Mouse (Mus musculus): ENCODE data around the gene 5730522E02Rik. TPM values are rescaled to one million over a fixed set of nuclear protein-coding genes. Genes with fewer than 3 reads are reported as not detected.

5730522E02Rik gene
- total and polyA plus RNA-seq, 3 experiments: not detected

DNA sequence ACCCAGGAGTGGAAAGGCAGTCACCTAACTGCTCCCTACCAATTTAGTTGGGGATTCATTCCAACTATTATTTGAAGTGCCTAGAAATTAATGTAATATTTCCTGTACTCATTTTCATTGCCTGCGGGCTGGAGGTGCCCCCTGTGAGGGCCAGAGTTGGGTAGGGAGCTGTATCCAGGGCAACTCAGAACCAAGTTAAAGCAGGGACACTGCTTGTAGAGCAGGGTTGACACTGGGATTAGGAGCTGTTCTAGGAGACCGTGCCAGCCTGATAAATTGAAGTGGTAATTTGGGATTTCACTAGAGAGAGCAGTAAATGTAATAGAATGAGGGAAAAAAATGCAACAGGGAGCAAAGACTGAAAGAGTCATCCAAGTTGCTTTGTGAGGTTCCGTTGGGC, 51.5 kb downstream of the 5730522E02Rik start:
- Histone ChIP-seq H3K36me3 (ENCODE audit: control insufficient read depth in 1 of 2, insufficient read depth in 2 of 2, low read length in 2 of 2) (no peaks in the 10 kb centered on the region), H3K9me3 (replicated peaks; ENCODE audit: insufficient read depth, low read length) (no peaks in the 10 kb centered on the region), H3K9ac (ENCODE audit: control insufficient read depth, low read depth, low read length, poor library complexity, severe bottlenecking) (no peak overlapping the region), H3K27me3 (ENCODE audit: control insufficient read depth in 1 of 2, insufficient read depth in 2 of 2, low read length in 2 of 2) (peaks cover 3 to 11% of the 10 kb centered on the region in 2 experiments; a peak in 3 of 4 replicates), H3K4me3 (ENCODE audit: control insufficient read depth in 1 of 2, insufficient read depth in 1 of 2, low read depth in 2 of 2, low read length in 2 of 2) (no peak overlapping the region), H3K4me1 (ENCODE audit: control insufficient read depth in 1 of 2, insufficient read depth in 2 of 2, low read length in 2 of 2) (no peaks in the 10 kb centered on the region), H3K27ac (ENCODE audit: control insufficient read depth, low read depth, low read length) (no peak overlapping the region), H3K79me2 (ENCODE audit: control insufficient read depth, insufficient read depth, low read length, poor library complexity) (no peaks in the 10 kb centered on the region)
- no peak for TF ChIP-seq ZNF384 (IDR thresholded peaks at IDR 0.05; ENCODE audit: low read depth, low read length)
- no peak for TF ChIP-seq E2F4 (IDR thresholded peaks at IDR 0.05; ENCODE audit: borderline replicate concordance, low read depth, low read length)
- TF ChIP-seq EP300 (IDR thresholded peaks at IDR 0.05; ENCODE audit: low read depth in 1 of 2, low read length in 2 of 2): no peak
- no peak for TF ChIP-seq ZC3H11A (IDR thresholded peaks at IDR 0.05; ENCODE audit: low read depth, low read length)
- TF ChIP-seq NRF1 (IDR thresholded peaks at IDR 0.05; ENCODE audit: insufficient read depth, low read depth, low read length, poor library complexity, severe bottlenecking): no peak
- TF ChIP-seq MAFK (IDR thresholded peaks at IDR 0.05; ENCODE audit: borderline replicate concordance, low read depth, low read length): no peak
- no peak for TF ChIP-seq MYC (IDR thresholded peaks at IDR 0.05; ENCODE audit: low read depth, low read length)
- no peak for TF ChIP-seq MAZ (IDR thresholded peaks at IDR 0.05; ENCODE audit: low read depth, low read length)
- no peak for TF ChIP-seq ZKSCAN1 (IDR thresholded peaks at IDR 0.05; ENCODE audit: low read depth, low read length)
- TF ChIP-seq KAT2A (conservative IDR thresholded peaks at IDR 0.05; ENCODE audit: low read depth, low read length): no peak
- TF ChIP-seq MYB (IDR thresholded peaks at IDR 0.05; ENCODE audit: low read depth, low read length): no peak
- no peak for TF ChIP-seq CHD2 (IDR thresholded peaks at IDR 0.05; ENCODE audit: low read length)
- TF ChIP-seq MXI1 (IDR thresholded peaks at IDR 0.05; ENCODE audit: low read depth, low read length): no peak
- TF ChIP-seq GATA1 (IDR thresholded peaks at IDR 0.05; ENCODE audit: low read depth, low read length): no peak
- TF ChIP-seq TCF12 (IDR thresholded peaks at IDR 0.05; ENCODE audit: low read depth, low read length): no peak
- no peak for TF ChIP-seq SMC3 (IDR thresholded peaks at IDR 0.05; ENCODE audit: low read depth, low read length)
- DNase-seq (ENCODE audit: low read depth, low spot score): no peak

- Histone ChIP-seq H3K4me3 (ENCODE audit: control insufficient read depth in 1 of 2, insufficient read depth in 1 of 2, low read depth in 2 of 2, low read length in 2 of 2) (no peak overlapping the region), H3K27ac (ENCODE audit: control insufficient read depth, low read depth, low read length) (no peak overlapping the region), H3K9me3 (replicated peaks; ENCODE audit: insufficient read depth, low read length) (no peaks in the 10 kb centered on the region), H3K27me3 (ENCODE audit: control insufficient read depth in 1 of 2, insufficient read depth in 2 of 2, low read length in 2 of 2) (no peaks in the 10 kb centered on the region), H3K36me3 (ENCODE audit: control insufficient read depth in 1 of 2, insufficient read depth in 2 of 2, low read length in 2 of 2) (no peaks in the 10 kb centered on the region), H3K9ac (ENCODE audit: control insufficient read depth, low read depth, low read length, poor library complexity, severe bottlenecking) (no peak overlapping the region), H3K79me2 (ENCODE audit: control insufficient read depth, insufficient read depth, low read length, poor library complexity) (no peaks in the 10 kb centered on the region), H3K4me1 (ENCODE audit: control insufficient read depth in 1 of 2, insufficient read depth in 2 of 2, low read length in 2 of 2) (no peaks in the 10 kb centered on the region)
- no peak for DNase-seq (ENCODE audit: low read depth, low spot score)
- no peak for TF ChIP-seq MXI1 (IDR thresholded peaks at IDR 0.05; ENCODE audit: low read depth, low read length)
- no peak for TF ChIP-seq NRF1 (IDR thresholded peaks at IDR 0.05; ENCODE audit: insufficient read depth, low read depth, low read length, poor library complexity, severe bottlenecking)
- TF ChIP-seq POLR2AphosphoS5 (IDR thresholded peaks at IDR 0.05; ENCODE audit: borderline replicate concordance, low read depth, low read length): no peak
- no peak for TF ChIP-seq GATA1 (IDR thresholded peaks at IDR 0.05; ENCODE audit: low read depth, low read length)
- no peak for TF ChIP-seq MAZ (IDR thresholded peaks at IDR 0.05; ENCODE audit: low read depth, low read length)
- TF ChIP-seq RAD21 (IDR thresholded peaks at IDR 0.05; ENCODE audit: low read depth, low read length): no peak
- TF ChIP-seq USF1 (IDR thresholded peaks at IDR 0.05; ENCODE audit: low read depth, low read length): no peak
These were observed 70.5 kb downstream of the 5730522E02Rik start for GRCm38 (mm10) chr11:26140024-26140423.

Data from MEL (cell line).